Mouse (Mus musculus) E14TG2a.4 (cell line): ENCODE results near the gene Ptpn9.

ENCODE experiments used
- CTCF ChIP-seq: conservative IDR thresholded peaks from 2 replicates; pipeline ENCODE4 v1.5.1; 2014; ENCODE audit warnings: low read length
- NANOG ChIP-seq: IDR thresholded peaks from 2 replicates; pipeline ENCODE4 v1.6.1; 2014; ENCODE audit warnings: borderline replicate concordance, low read length, mixed read lengths
- POU5F1 ChIP-seq: IDR thresholded peaks from 2 replicates; pipeline ENCODE4 v1.6.1; 2014; ENCODE audit warnings: low read length, borderline replicate concordance

DNA sequence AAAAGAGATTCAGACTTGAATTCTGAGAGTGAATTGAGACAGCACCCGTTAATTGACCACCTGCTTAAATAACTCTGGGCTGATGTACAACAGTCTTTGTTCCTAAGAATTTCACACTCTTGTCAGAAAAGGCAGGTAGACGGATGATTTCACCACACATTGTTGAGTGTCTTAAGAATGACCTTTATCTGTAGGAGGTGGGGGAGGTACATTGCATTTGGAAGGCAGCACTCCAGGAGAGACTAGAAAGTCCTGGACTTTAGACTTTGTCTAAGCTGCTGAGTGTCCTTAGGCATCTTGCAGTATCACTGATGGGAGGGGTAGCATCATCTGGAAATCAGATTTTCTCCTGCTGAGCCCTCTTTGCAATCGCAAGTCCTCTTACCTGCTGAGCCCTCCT is 87.5 kb downstream of the Ptpn9 start:
- TF ChIP-seq CTCF (no peak), NANOG (no peak), POU5F1 (no peak)
